Mouse (Mus musculus): ENCODE data around the gene Amn. TPM values are rescaled to one million over a fixed set of nuclear protein-coding genes. Genes with fewer than 3 reads are reported as not detected.

Gene Amn
- total RNA-seq, 2 experiments from 2014 or later: not detected

DNA sequence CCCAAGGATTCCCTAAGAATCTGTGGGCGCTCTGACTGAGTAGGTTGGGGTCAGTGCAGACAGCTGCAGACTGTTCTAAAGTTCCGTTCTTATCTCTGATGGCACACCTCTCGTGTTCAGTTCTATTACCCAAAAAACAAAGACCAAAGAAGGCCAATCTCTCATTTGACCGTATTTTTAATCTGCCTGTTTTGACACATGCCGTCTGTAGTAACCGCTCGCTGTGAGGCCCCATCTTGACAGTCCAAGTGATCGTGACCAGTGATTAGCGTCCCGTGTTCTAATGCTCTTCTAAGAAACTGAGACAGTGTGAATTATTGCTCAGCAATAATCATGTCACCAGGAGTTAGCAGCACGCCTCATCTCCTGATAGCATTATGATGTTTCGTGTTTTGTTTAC lies 4.3 kb upstream of the Amn start:
- ATAC-seq (replicated peaks; ENCODE audit: poor library complexity): no peak

DNA sequence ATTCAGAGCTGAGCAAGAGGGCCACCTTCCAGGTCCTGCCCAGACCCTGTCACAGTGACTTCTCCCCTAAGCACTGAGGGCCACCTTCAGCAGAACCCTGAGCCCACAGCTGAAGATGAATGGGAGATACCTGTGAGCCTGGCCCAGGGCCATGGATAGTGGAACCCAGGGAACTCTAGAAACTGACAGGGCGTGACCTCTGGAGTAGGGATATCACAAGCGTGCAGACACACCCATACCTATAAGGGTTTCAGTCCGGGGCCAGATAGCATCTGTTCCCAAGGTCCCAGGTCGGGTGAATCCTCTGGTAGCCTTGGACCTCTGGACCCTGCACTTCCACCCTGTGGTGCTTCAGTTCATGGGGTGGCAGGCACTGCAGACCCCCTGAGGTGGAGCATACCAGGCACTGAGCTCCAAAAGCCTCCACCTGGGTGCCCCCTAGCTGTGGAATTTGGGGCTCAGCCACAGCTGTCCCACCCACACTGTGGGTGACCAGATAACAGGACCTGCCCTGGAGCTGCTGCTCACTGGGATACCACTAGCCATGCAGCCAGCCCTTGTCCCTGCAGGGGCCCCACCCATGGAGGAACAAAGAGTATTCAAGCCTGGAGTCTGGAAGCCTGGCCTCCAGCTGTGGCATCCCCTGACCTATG lies 3.1 kb upstream of the Amn start:
- ATAC-seq (replicated peaks; ENCODE audit: poor library complexity): peak; percentile 53

DNA sequence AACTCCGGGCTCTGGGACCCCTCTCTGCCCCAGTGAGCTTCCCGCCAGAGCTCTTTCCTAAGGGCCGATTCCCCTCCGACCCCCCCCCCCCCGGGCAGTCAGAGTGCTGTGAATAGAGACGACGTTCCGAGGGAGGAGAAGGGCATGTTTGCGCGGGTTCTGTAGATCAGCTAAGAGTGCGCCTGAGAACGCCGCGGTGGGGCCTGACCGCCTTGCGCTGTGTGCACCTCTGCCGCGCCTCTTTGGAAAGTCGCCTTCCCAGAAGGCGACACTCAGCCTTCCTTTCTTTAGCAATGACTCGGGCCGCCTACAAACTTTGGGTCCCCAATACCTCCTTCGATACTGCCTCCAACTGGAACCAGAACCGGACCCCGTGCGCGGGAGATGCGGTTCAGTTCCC lies 511 bp downstream of the Amn start:
- ATAC-seq (replicated peaks; ENCODE audit: poor library complexity): no peak

GRCm38 (mm10) chr12:111271966-111272365 lies 1.1 kb downstream of the Amn start:
- no peak for ATAC-seq (replicated peaks; ENCODE audit: poor library complexity)

- peak; percentile 67 for ATAC-seq (replicated peaks; ENCODE audit: poor library complexity)
Observed at GRCm38 (mm10) chr12:111272420-111272819, 1.5 kb downstream of the Amn start.

DNA sequence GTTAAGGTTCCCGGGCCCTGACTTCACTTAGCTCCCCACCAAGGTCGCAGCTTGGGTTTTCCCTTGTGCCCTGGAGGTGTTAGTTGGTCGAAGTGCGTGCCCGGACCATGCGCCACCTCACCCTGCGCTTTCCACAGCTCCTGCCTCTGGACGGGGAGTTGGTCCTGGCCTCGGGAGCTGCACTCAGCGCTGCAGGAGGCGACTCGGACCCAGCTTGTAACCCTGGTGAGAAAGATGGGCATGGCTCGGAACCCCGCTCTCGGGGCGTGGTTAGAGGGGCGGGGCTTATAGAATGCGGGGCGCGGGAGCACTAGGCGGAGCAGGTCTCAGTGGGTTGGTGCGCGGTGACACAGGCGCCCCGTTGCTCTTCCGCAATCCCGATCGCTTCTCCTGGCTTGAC lies 3.1 kb downstream of the Amn start:
- peak; percentile 20; the same call in 1 of the 2 replicates for ATAC-seq (replicated peaks; ENCODE audit: poor library complexity)

GRCm38 (mm10) chr12:111274447-111275149 lies 3.7 kb downstream of the Amn start:
- no peak for ATAC-seq (replicated peaks; ENCODE audit: poor library complexity)

- no peak for ATAC-seq (replicated peaks; ENCODE audit: poor library complexity)
Observed at GRCm38 (mm10) chr12:111275150-111275841, 4.4 kb downstream of the Amn start.

DNA sequence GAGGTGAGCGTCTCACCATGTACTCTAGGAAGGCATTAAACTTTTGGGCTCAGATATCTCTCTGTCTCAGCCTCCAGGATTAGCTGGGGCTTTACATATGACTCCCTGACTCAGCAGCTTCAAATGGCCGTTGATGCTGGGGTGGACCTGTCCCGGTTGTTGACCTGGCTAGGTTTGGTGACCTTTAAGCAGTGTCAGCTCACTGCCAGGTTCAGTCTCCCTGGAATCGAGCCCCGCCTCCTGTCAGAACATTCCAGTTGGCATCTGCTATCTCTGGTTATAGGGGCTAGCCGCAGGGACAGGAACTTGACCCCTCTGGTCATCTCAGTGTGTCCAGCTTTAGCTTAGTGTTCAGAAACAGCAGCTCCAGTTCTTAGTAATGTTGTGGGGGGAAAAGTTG lies 5.5 kb downstream of the Amn start:
- no peak for ATAC-seq (replicated peaks; ENCODE audit: poor library complexity)

DNA sequence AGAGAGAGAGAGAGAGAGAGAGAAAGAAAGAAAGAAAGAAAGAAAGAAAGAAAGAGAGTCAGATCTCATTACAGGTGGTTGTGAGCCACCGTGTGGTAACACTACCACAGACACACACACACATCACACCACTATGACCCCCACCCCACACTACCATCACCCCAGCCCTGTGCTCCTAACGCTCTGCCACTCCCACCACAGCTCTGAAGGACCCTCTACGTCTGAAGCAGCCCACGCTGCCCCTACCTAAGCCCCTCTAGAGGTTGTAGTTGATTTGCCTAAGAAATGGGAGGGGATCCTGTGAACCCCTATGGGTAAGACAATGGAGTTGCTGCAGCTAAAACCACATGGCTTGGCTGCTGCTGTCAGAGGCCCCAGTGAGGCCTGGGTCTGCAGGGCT lies 12.7 kb downstream of the Amn start:
- no peak for ATAC-seq (replicated peaks; ENCODE audit: poor library complexity)

- no peak for ATAC-seq (replicated peaks; ENCODE audit: poor library complexity)
Observed at GRCm38 (mm10) chr12:111284532-111284931, 13.6 kb downstream of the Amn start.

GRCm38 (mm10) chr12:111293025-111293424 lies 22.1 kb downstream of the Amn start:
- ATAC-seq (replicated peaks; ENCODE audit: poor library complexity): no peak

DNA sequence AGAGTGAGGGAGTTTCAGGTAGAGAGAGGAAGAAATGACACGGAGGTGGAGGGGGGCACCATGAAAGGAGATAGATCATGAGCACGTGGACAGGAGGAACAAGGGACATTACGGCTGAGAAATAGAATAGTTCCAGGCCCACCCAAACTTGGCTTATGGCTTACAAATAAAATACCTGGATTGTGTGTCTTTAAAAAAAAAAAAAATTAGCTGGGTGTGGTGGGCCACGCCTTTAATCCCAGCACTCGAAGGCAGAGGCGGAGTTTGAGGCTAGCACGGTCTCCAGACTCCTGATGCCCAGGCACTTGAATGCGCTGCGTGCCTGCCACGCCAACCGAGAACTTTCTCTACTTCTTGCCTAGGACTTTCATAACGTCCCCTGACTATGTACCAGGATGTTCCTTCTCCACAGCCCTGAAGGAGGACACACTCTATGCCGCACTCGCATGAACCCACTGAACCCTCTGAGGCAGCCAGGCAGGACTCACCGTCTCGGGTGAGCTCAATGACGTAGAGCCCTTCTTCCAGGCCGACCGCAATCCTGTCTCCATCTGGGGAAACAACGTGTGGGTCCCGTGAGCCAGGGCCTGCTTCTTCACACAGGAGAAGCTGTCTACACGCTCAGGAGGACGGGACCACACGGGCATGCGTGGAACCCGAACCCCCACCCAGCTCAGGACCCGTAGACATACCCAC lies 30.6 kb downstream of the Amn start:
- ATAC-seq (replicated peaks; ENCODE audit: poor library complexity): peak; percentile 9; the same call in 1 of the 2 replicates

DNA sequence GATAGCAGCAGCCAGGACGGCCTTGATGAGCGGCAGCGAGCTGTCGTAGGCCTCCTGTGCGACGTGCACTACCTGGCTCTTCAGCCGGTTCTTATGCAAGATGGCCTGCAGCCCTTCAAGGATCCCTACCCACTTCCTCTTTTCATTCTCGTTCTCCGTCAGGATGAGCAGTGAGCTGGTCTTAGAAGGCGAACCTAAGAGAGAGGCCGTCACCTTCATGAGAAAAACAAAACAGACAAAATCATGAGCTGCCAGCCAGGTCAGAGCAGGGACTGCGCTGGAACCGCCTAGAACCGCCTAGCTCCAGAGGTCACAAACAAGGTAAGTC lies 31.1 kb downstream of the Amn start:
- peak; percentile 85 for ATAC-seq (replicated peaks; ENCODE audit: poor library complexity)

- ATAC-seq (replicated peaks; ENCODE audit: poor library complexity): no peak
Observed at GRCm38 (mm10) chr12:111303702-111304337, 32.9 kb downstream of the Amn start.

GRCm38 (mm10) chr12:111306821-111307220 lies 35.9 kb downstream of the Amn start:
- no peak for ATAC-seq (replicated peaks; ENCODE audit: poor library complexity)

GRCm38 (mm10) chr12:111309256-111309655 lies 38.4 kb downstream of the Amn start:
- ATAC-seq (replicated peaks; ENCODE audit: poor library complexity): peak; percentile 84

DNA sequence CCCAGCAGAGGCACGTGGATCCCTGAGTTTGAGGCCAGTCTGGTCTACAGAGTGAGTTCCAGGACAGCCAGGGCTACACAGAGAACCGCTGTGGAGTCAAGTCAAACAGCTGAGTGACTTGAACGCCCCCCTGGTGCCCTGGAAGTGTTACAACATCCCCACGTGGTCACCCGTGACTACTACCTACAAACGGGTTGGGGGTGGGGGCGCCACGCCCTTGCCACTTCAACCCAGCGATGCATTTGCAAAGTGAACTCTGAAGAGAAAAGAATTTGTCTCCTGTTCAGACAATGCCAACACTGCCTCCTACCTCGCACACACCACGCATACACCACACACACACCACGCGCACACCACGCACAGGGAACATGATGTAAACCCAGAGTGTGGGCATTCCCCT lies 39.0 kb downstream of the Amn start:
- ATAC-seq (replicated peaks; ENCODE audit: poor library complexity): no peak

- no peak for ATAC-seq (replicated peaks; ENCODE audit: poor library complexity)
Observed at GRCm38 (mm10) chr12:111311775-111312174, 40.9 kb downstream of the Amn start.

DNA sequence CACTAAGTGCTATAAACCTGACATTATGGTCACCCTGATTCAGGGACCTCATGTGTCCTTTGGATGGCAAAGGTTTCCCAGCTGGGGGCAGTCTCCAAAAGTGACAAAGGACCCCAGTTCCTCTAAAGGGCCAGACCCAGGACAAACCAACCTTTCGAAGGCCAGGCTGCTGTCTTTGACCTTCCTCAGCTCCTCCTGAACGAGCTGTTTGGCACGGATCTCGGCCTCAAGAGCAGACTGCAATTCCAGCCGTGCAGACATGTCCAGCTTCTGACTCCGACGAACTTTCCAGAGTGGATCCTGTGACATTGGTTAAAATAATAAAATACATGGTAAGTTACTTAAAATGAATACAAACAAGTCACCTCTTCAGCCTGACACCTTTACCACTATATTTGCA lies 43.4 kb downstream of the Amn start:
- no peak for ATAC-seq (replicated peaks; ENCODE audit: poor library complexity)

DNA sequence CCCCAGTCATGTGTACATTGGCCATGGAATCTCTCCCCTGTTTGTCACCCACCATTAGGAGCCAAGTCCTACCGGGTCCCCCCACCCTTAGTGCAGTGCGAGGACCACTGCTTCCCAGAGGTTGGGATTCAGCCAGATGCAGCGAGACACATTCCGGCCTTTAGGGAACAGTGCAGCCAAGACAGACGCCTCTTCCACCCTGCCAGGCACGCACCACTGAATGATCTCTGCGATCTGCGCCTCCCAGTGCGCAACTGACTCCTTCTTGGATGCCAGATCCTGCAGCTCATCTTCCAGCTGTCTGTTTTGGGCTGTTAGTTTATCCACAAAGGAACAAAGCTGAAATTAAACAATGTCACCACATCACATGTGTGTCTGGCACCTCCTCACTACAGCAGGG lies 46.8 kb downstream of the Amn start:
- ATAC-seq (replicated peaks; ENCODE audit: poor library complexity): no peak

Measured in megakaryocyte progenitor cell, adult 5-6 weeks (primary cell).